Mouse (Mus musculus): ENCODE measurements around the gene Cops9.

- no peak for TF ChIP-seq CTCF (IDR thresholded peaks at IDR 0.05; ENCODE audit: borderline replicate concordance, extremely low read depth, insufficient read depth, insufficient read length)
- TF ChIP-seq POLR2A (IDR thresholded peaks at IDR 0.05; ENCODE audit: borderline replicate concordance, extremely low read depth, insufficient read depth, insufficient read length, poor library complexity, severe bottlenecking) = no peak
Measured at GRCm38 (mm10) chr1:92634569-92634968, 7.2 kb downstream of the Cops9 start.
